Mouse (Mus musculus) spleen, adult 2 months (tissue): Measurements from ENCODE around the gene Pced1b. TPM values are rescaled to one million over a fixed set of nuclear protein-coding genes. Genes with fewer than 3 reads are reported as not detected.

Experiments used
- DNase-seq, 2 experiments: peaks; one replicate each; pipeline versions ENCODE4 v3.0.0 to v3.0.0-alpha.2; 2012 to 2021; ENCODE audit warnings: low spot score in 2 of 2, low read depth in 1 of 2
- H3K27ac ChIP-seq: fragments of 200-500 bp; 2 replicates; pipeline ENCODE4 v1.5.1; 2012; ENCODE audit warnings: low read length, inconsistent platforms; ENCODE audit not compliant: insufficient read depth
- H3K27me3 ChIP-seq: fragments of 200-500 bp; 2 replicates; pipeline ENCODE4 v1.6.1; 2012; ENCODE audit warnings: mild to moderate bottlenecking, moderate library complexity, low read length, inconsistent platforms; ENCODE audit not compliant: control insufficient read depth, insufficient read depth
- H3K36me3 ChIP-seq: fragments of 200-500 bp; 2 replicates; pipeline ENCODE4 v1.6.1; 2012; ENCODE audit warnings: mild to moderate bottlenecking, low read length, inconsistent platforms; ENCODE audit not compliant: control insufficient read depth, insufficient read depth
- H3K4me1 ChIP-seq: fragments of 200-500 bp; 2 replicates; pipeline ENCODE4 v1.6.1; 2011; ENCODE audit warnings: inconsistent platforms; ENCODE audit not compliant: control insufficient read depth, insufficient read depth, insufficient read length
- H3K4me3 ChIP-seq: fragments of 200-500 bp; 2 replicates; pipeline ENCODE4 v1.5.1; 2011; ENCODE audit warnings: mild to moderate bottlenecking, inconsistent platforms; ENCODE audit not compliant: insufficient read depth, insufficient read length; ENCODE audit errors: extremely low read depth
- CTCF ChIP-seq: fragments of 200-500 bp; IDR thresholded peaks from 2 replicates; pipeline ENCODE4 v1.5.1; 2011; ENCODE audit warnings: mild to moderate bottlenecking, inconsistent platforms; ENCODE audit not compliant: insufficient read depth, insufficient read length, insufficient replicate concordance; ENCODE audit errors: extremely low read depth
- POLR2A ChIP-seq: fragments of 200-500 bp; IDR thresholded peaks from 2 replicates; pipeline ENCODE4 v1.6.1; 2011; ENCODE audit warnings: low read depth, low read length, inconsistent platforms
- WGBS: fragments of 180-500 bp; shearing (Covaris S2); methylation state at CpG from one replicate; pipeline ENCODE4 v1.1.7; 2018; 5-methylcytosine and 5-hydroxymethylcytosine counted together
- polyA plus RNA-seq: library from polyadenylated mRNA; depleted of rRNA; stranded (reverse); fragments of >200 nt; gene quantifications from 2 replicates; pipeline ENCODE4 v1.2.3, GENCODE M21; 2012

Pced1b gene
- polyA plus RNA-seq, 1 experiment: 53.8 TPM

DNA sequence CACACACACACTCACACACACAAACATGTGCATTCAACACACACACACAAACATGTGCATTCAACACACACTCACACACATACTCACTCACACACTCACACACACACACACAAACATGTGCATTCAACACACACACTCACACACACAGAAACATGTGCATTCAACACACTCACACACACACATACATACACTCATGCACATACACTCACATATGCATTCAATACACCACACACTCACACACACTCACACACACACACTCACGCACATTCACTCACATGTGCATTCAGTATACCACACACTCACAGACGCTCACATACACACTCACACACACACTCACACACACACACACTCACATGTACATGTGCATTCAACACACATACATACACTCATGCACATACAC is 62.6 kb downstream of the Pced1b start:
- WGBS: 89% methylated on average over 2 of the region's 2 CpGs
- Histone ChIP-seq H3K27ac (no peak overlapping the region), H3K27me3 (no peaks in the 10 kb centered on the region), H3K36me3 (no peaks in the 10 kb centered on the region), H3K4me3 (no peak overlapping the region), H3K4me1 (no peaks in the 10 kb centered on the region)
- no peak for DNase-seq
- TF ChIP-seq CTCF: no peak
- no peak for TF ChIP-seq POLR2A

DNA sequence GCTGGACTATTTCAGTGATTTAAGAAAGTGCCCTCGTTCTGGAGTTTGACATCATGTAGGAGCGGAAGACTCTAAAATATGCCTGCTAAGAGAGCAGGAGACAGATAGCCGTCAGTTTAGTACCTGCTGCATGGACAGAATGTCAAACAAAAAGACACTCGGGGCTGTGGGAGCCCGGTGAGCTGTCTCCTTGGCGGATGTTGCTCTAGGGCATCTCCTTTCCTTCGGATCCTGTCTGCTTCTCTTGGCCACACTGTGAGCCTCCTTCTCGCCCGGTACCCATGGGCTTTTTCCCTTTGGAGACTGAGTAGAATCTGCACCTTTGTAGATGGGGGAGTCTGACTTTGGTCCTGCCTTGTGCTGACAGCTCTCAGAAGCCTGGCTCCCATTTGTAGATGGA is 63.3 kb downstream of the Pced1b start:
- Histone ChIP-seq H3K27me3 (no peaks in the 10 kb centered on the region), H3K36me3 (no peaks in the 10 kb centered on the region), H3K27ac (no peak overlapping the region), H3K4me1 (no peaks in the 10 kb centered on the region), H3K4me3 (no peak overlapping the region)
- WGBS: 93% methylated on average over 9 of the region's 9 CpGs
- no peak for DNase-seq
- TF ChIP-seq CTCF (no peak), POLR2A (no peak)

DNA sequence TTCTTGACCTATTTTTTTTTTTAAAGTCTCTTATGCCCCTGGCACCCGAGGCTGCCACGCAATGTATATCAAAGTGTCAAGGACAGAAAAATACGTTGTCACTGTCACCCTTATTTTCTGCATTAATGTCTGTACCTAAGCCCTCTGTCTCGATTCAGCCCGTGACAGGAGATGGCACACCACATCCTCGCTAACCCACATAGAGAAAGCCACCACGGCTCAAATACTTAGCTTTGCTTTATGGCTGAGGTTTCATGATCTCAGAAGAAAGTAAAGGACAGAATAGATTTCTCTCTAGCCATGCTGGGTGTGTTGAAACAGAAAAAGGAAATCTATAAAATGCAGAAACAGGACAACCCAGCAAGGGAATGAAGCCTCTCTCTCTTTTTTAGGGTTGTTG is 64.3 kb downstream of the Pced1b start:
- TF ChIP-seq POLR2A (no peak), CTCF (no peak)
- no peak for DNase-seq
- Histone ChIP-seq H3K27ac (no peak overlapping the region), H3K4me3 (no peak overlapping the region), H3K36me3 (no peaks in the 10 kb centered on the region), H3K27me3 (no peaks in the 10 kb centered on the region), H3K4me1 (no peaks in the 10 kb centered on the region)
- 45% methylated on average over 7 of the region's 7 CpGs for WGBS

DNA sequence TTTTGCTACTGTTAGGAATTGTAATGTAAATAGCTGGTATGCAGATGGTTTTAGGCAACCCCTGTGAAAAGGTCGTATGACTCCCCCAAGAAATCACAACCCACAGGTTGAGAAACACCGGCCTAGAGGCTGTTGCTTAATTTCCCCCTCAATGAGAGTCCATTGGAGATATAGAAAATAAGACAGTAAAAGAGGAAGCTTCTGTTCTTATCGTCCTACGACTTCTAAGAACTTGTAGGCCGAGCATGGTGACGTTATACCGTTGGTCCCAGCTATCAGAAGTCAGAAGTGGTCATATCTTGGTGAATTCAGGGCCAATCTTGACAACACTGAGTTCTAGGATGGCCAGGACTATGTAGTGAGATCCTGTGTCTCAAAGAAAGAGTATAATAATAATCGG is 65.0 kb downstream of the Pced1b start:
- DNase-seq: no peak
- H3K4me1 ChIP-seq: no peaks in the 10 kb centered on the region
- H3K27ac ChIP-seq: no peak overlapping the region
- H3K27me3 ChIP-seq: no peaks in the 10 kb centered on the region
- no peak overlapping the region for H3K4me3 ChIP-seq
- no peak for TF ChIP-seq POLR2A
- TF ChIP-seq CTCF: no peak
- H3K36me3 ChIP-seq: no peaks in the 10 kb centered on the region
- WGBS: 35% methylated on average over 8 of the region's 8 CpGs

DNA sequence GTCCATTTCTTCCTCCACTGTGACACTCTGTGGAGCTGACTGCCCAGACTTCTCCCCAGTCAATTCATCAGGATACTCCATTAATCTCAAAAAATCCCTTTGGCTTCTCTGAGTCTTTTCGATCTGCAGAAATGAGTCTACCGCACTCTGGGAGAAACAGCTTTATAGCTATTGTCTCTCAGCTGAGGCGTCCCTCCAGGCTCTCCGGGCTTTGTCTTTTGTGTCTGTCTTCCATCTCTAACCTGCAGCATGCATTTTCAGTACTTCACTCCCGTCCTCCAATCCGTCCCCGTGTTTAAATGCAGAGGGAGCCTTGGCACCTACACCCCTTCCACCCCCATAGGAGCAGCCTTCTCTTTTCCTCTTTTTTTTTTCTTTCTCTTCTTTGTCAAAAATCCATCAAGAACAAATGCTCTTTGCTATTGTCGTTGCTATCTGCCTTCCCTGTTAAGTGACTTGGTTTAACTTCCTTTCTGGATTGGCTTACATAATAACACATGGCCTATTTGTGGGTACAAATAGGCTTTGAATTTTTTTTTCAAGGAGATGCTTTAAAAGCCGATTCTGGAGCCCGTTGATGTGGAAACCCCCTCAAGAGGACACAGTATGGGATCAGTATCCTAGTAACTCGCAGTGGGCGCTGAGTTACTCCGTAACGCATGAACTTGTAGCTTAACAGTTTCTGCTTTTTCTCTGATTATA is 68.0 kb downstream of the Pced1b start:
- Histone ChIP-seq H3K27ac (no peak overlapping the region), H3K27me3 (no peaks in the 10 kb centered on the region), H3K36me3 (no peaks in the 10 kb centered on the region; the same call in 1 of the 2 replicates), H3K4me1 (no peaks in the 10 kb centered on the region), H3K4me3 (no peak overlapping the region)
- no peak for DNase-seq
- no peak for TF ChIP-seq POLR2A
- no peak for TF ChIP-seq CTCF
- 87% methylated on average over 14 of the region's 14 CpGs for WGBS

DNA sequence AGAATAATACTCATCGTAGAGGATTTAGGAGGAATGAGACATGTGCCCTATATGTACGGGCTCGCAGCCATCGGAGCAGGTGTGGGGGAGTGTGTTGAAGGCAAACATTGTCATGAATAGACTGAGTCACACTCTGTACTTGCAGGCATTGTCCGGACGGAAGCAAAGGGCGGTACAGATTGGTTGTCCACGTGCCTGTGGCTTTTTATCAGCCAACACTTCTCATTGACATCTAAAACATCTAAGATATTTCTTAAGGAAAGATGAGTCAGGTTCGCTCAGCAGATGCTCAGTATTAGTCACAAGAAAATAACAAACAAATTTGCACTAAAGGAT is 68.5 kb downstream of the Pced1b start:
- 84% methylated on average over 9 of the region's 9 CpGs for WGBS
- TF ChIP-seq CTCF: no peak
- no peak for TF ChIP-seq POLR2A
- DNase-seq: no peak
- H3K36me3 ChIP-seq: no peaks in the 10 kb centered on the region; the same call in 1 of the 2 replicates
- H3K27ac ChIP-seq: no peak overlapping the region
- H3K4me1 ChIP-seq: no peaks in the 10 kb centered on the region
- H3K4me3 ChIP-seq: no peak overlapping the region
- no peaks in the 10 kb centered on the region for H3K27me3 ChIP-seq

DNA sequence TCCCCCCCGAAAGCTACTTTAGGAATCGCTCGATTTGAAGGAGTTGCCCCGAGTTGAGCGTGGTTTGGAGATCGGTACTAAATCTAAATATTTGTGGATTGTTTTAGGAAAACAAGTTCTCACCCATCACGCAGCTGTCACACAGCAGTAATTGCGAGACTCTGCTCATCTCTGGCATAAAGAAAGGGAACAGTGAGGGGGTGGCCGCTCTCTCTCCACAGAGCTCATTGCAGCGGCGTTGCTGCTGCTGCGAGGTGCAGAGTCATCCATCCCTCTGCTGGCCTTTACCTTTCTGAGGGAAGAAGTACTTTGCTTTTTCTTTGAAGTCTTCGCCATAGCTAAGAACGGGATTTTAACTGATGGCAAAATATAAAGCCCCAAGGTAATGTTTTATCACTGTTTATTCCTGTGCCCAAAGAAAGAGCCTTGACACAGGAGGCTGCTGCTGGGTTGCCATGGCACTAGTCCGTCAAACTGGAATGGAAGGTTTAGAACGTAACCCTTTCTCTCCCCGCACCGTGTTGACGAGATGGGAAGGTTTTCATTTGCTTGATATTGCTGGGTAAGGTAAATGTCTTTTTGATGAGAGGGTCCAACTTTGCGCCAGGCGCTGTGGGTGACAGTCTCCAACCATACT is 71.6 kb downstream of the Pced1b start:
- H3K27me3 ChIP-seq: no peaks in the 10 kb centered on the region

More for the DNA sequence above, 71.6 kb downstream of the Pced1b start:
- TF ChIP-seq CTCF: no peak
- no peak for TF ChIP-seq POLR2A
- WGBS: 95% methylated on average over 21 of the region's 21 CpGs
- Histone ChIP-seq H3K4me3 (no peak overlapping the region), H3K4me1 (no peaks in the 10 kb centered on the region), H3K27ac (no peak overlapping the region), H3K36me3 (no peaks in the 10 kb centered on the region; the same call in 1 of the 2 replicates)
- no peak for DNase-seq
